Mouse (Mus musculus): ENCODE measurements around the gene Metrn.

GRCm38 (mm10) chr17:25833291-25833663, 36.3 kb upstream of the Metrn start, which contains the start of gene Stub1:
- TF ChIP-seq CTCF (IDR thresholded peaks at IDR 0.05; ENCODE audit: low read depth) (no peak), EP300 (IDR thresholded peaks at IDR 0.05; ENCODE audit: low read depth) (no peak)
